In the genomic region with DNA sequence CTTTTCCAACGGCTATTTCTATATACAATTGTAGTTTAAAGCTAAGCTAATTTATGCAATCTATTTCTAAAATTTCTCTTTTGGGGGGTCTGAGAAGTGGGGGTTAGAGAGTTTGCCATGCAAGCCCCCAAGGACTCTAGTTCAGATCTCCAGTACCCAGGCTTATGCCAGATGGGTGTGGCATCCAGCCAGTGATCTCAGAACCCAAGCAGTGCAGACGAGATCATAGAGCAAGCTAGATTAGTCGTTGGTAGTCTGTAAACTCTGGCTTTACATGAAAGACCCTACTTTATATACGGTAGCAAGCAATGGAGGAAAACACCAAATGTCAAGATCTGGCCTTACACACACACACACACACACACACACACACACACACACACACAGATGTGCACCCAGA, we compare ENCODE assay signal across 22 mouse cellular contexts.
"Had no signal": no experiment of that assay in that cellular context is flagged by ENCODE, and none has a peak within 500 bp of the region (broad histone marks: within the 10 kb centered on the region; RNA-seq: fewer than 3 reads in every experiment).

No protein-coding gene starts in this region.

- H3K36me3 ChIP-seq: heart, embryonic 10.5 days; heart, embryonic 12.5 days; intestine, embryonic 15.5 days; limb, embryonic 10.5 days; limb, embryonic 12.5 days had no signal

- H3K4me1 ChIP-seq: heart, embryonic 10.5 days; heart, embryonic 12.5 days; hindbrain, embryonic 12.5 days; intestine, embryonic 15.5 days; limb, embryonic 10.5 days; limb, embryonic 12.5 days had no signal

- DNase-seq: gastrocnemius, adult 2 months; gastrocnemius, postnatal 10 days; gastrocnemius, postnatal 25 days; heart, adult 18-20 months; heart, postnatal 10 days; heart, postnatal 4 days; kidney, adult 18-20 months; kidney, adult 8-10 months; kidney, postnatal 10 days; kidney, postnatal 25 days; kidney, postnatal 4 days; liver had no signal

- H3K27me3 ChIP-seq: heart, embryonic 12.5 days; hindbrain, embryonic 12.5 days; intestine, embryonic 15.5 days; limb, embryonic 12.5 days had no signal

- H3K27ac ChIP-seq: gastrocnemius, adult 2 months; heart, embryonic 10.5 days; hindbrain, embryonic 10.5 days; hindbrain, embryonic 12.5 days; hindbrain, embryonic 14.5 days; intestine, embryonic 15.5 days; layer of hippocampus, adult 2 months; left cerebral cortex, adult 2 months; limb, embryonic 10.5 days; limb, embryonic 12.5 days had no signal

- H3K4me3 ChIP-seq: gastrocnemius, adult 2 months; heart, embryonic 10.5 days; heart, embryonic 12.5 days; hindbrain, embryonic 10.5 days; hindbrain, embryonic 12.5 days; intestine, embryonic 15.5 days; layer of hippocampus, adult 2 months; left cerebral cortex, adult 2 months; limb, embryonic 10.5 days; limb, embryonic 12.5 days had no signal
